Mouse (Mus musculus) liver, embryonic 11.5 days (tissue): ENCODE measurements at regions not wholly inside any gene's neighbourhood (a gene's known extent, or its start where the extent isn't known, plus 50 kb on each side); places are given as distances from the start of the nearest gene placed in this dataset.

Experiments used
- ATAC-seq: fragments of 200-750 bp; cut with Nextera tagmentation; replicated peaks from 2 replicates; pipeline ENCODE4 v1.8.0; 2017; ENCODE audit warnings: moderate number of reproducible peaks, mild to moderate bottlenecking, moderate TSS enrichment, moderate library complexity; ENCODE audit not compliant: low FRiP score
- DNase-seq: peaks from one replicate; pipeline ENCODE4 v3.0.0-alpha.2; 2017; ENCODE audit warnings: low spot score
- H3K27ac ChIP-seq: fragments of 300-500 bp; sonication (generic); 2 replicates; pipeline ENCODE4 v1.5.1; 2014; ENCODE audit warnings: mild to moderate bottlenecking, low read depth, low read length, control low read depth
- H3K27me3 ChIP-seq: fragments of 300-500 bp; sonication (generic); replicated peaks from 2 replicates; pipeline ENCODE4 v1.6.1; 2014; ENCODE audit warnings: low read length, mixed read lengths; ENCODE audit not compliant: control insufficient read depth, insufficient read depth
- H3K36me3 ChIP-seq: fragments of 300-500 bp; sonication (generic); 2 replicates; pipeline ENCODE4 v1.6.1; 2014; ENCODE audit warnings: mild to moderate bottlenecking, low read length, moderate library complexity, mixed read lengths; ENCODE audit not compliant: control insufficient read depth, insufficient read depth
- H3K4me1 ChIP-seq: fragments of 300-500 bp; sonication (generic); replicated peaks from 2 replicates; pipeline ENCODE4 v1.6.1; 2014; ENCODE audit warnings: low read length, mixed read lengths; ENCODE audit not compliant: control insufficient read depth, insufficient read depth
- H3K4me2 ChIP-seq: fragments of 300-500 bp; sonication (generic); 2 replicates; pipeline ENCODE4 v1.6.1; 2014; ENCODE audit warnings: mild to moderate bottlenecking, control low read depth, moderate library complexity
- H3K4me3 ChIP-seq: fragments of 300-500 bp; sonication (generic); 2 replicates; pipeline ENCODE4 v1.5.1; 2014; ENCODE audit warnings: low read depth, low read length, control low read depth
- H3K9ac ChIP-seq: fragments of 300-500 bp; sonication (generic); 2 replicates; pipeline ENCODE4 v1.6.1; 2014; ENCODE audit warnings: low read depth, low read length, control low read depth
- H3K9me3 ChIP-seq: fragments of 300-500 bp; sonication (generic); 2 replicates; pipeline ENCODE4 v1.6.1; 2016; ENCODE audit warnings: low read length, inconsistent platforms, mixed read lengths; ENCODE audit not compliant: control insufficient read depth
- WGBS: fragments of 180-500 bp; shearing (Covaris S2); extraction: QIAGEN DNeasy Blood & Tissue Kit; methylation state at CpG from one replicate; pipeline ENCODE4 v1.1.7; 2014; 5-methylcytosine and 5-hydroxymethylcytosine counted together

GRCm38 (mm10) chr5:16469221-16469620 is 84.1 kb upstream of the Hgf start:
- Histone ChIP-seq H3K27ac (peak overlapping the region; percentile 70), H3K4me3 (no peak overlapping the region), H3K4me1 (peaks cover 21% of the 10 kb centered on the region), H3K36me3 (no peaks in the 10 kb centered on the region), H3K9me3 (no peaks in the 10 kb centered on the region), H3K4me2 (peak overlapping the region; percentile 51), H3K9ac (no peak overlapping the region), H3K27me3 (no peaks in the 10 kb centered on the region)
- DNase-seq (no peak), ATAC-seq (0 out of 2 replicates have a peak, but pooled peaks have one; percentile 5)
- 35% methylated on average over 2 of the region's 2 CpGs for WGBS

GRCm38 (mm10) chr5:16469644-16470275 is 83.5 kb upstream of the Hgf start:
- peak overlapping the region; percentile 70 for H3K27ac ChIP-seq
- no peaks in the 10 kb centered on the region for H3K9me3 ChIP-seq
- DNase-seq (peak; percentile 37), ATAC-seq (peak; percentile 44; the same call in 1 of the 2 replicates)
- 33% methylated on average over 13 of the region's 13 CpGs for WGBS
- H3K4me1 ChIP-seq = peaks cover 21% of the 10 kb centered on the region
- peak overlapping the region; percentile 51 for H3K4me2 ChIP-seq
- peak overlapping the region; percentile 25; the same call in 1 of the 2 replicates for H3K9ac ChIP-seq
- H3K4me3 ChIP-seq = no peak overlapping the region
- no peaks in the 10 kb centered on the region for H3K27me3 ChIP-seq
- H3K36me3 ChIP-seq = no peaks in the 10 kb centered on the region

GRCm38 (mm10) chr5:16470366-16470982 is 82.8 kb upstream of the Hgf start:
- ATAC-seq = no peak
- WGBS = 43% methylated on average over 10 of the region's 10 CpGs
- no peaks in the 10 kb centered on the region for H3K36me3 ChIP-seq
- DNase-seq = no peak
- H3K4me1 ChIP-seq = peaks cover 21% of the 10 kb centered on the region
- H3K9ac ChIP-seq = no peak overlapping the region
- H3K27ac ChIP-seq = peak overlapping the region; percentile 69; the same call in 1 of the 2 replicates
- H3K4me2 ChIP-seq = peak overlapping the region; percentile 51
- no peak overlapping the region for H3K4me3 ChIP-seq
- no peaks in the 10 kb centered on the region for H3K27me3 ChIP-seq
- no peaks in the 10 kb centered on the region for H3K9me3 ChIP-seq

- H3K4me2 ChIP-seq = no peak overlapping the region
- H3K9me3 ChIP-seq = no peaks in the 10 kb centered on the region
- H3K9ac ChIP-seq = no peak overlapping the region
- no peaks in the 10 kb centered on the region for H3K27me3 ChIP-seq
- H3K4me3 ChIP-seq = no peak overlapping the region
- H3K4me1 ChIP-seq = no peaks in the 10 kb centered on the region
- H3K36me3 ChIP-seq = no peaks in the 10 kb centered on the region
- H3K27ac ChIP-seq = no peak overlapping the region
- ATAC-seq (no peak), DNase-seq (no peak)
- 77% methylated on average over 1 of the region's 1 CpGs for WGBS
These were observed 65.3 kb upstream of the Hgf start for GRCm38 (mm10) chr5:16487969-16488368.

GRCm38 (mm10) chr5:16489803-16490202 is 63.5 kb upstream of the Hgf start:
- DNase-seq (no peak), ATAC-seq (no peak)
- no peak overlapping the region for H3K4me3 ChIP-seq
- H3K9ac ChIP-seq = no peak overlapping the region
- no peak overlapping the region for H3K27ac ChIP-seq
- no peaks in the 10 kb centered on the region for H3K36me3 ChIP-seq
- H3K27me3 ChIP-seq = no peaks in the 10 kb centered on the region
- no peak overlapping the region for H3K4me2 ChIP-seq
- no peaks in the 10 kb centered on the region for H3K4me1 ChIP-seq
- no peaks in the 10 kb centered on the region for H3K9me3 ChIP-seq

- Histone ChIP-seq H3K27me3 (no peaks in the 10 kb centered on the region), H3K4me2 (no peak overlapping the region), H3K4me3 (no peak overlapping the region), H3K36me3 (no peaks in the 10 kb centered on the region), H3K9me3 (no peaks in the 10 kb centered on the region), H3K4me1 (no peaks in the 10 kb centered on the region), H3K9ac (no peak overlapping the region), H3K27ac (no peak overlapping the region)
- ATAC-seq (no peak), DNase-seq (no peak)
- WGBS = 58% methylated on average over 7 of the region's 7 CpGs
These were observed 53.4 kb upstream of the Hgf start for GRCm38 (mm10) chr5:16499891-16500290.
